Mouse (Mus musculus) 3134 (cell line): ENCODE data around the gene Sytl2.

ENCODE experiments used
- DNase-seq: peaks from one replicate; pipeline ENCODE4 v3.0.0-alpha.2; 2011; ENCODE audit warnings: low spot score; ENCODE audit not compliant: insufficient read length; ENCODE audit errors: extremely low read depth

Sytl2 gene

DNA sequence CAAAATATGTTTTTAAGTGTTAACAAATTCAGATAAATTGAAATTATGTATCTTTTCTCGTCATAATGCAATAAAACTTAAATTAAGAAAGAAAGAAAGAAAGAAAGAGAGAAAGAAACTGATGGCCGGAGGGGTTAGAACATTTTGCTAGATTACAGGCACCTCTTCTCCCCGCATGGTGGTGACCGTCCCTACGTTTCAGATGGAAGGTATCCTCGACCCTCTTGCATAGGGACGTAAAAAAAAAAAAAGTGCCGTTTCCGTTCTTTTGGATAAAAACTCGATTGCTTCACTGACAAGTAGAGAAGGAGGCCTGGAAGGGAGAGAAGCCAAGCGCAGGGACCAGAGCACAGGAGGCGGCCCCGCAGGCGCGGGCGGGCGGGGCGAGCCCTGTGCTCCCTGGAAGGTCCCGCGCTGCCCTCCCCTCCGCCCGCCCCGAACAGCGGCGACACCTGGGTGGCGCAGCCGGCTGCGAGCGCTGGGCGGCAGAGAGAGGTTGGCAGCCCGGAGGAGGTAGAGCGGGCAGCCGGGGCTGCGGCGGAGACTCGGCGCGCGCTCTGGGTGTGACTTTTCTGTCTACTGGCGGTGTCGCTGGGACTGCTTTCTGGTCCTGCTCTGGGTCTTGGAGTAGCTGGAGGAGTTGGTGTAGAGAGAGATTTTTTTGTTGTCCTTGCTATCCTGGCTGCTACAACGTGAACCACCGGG, at the start of gene Sytl2:
Sytl2 (plus strand) TSS at position 311 of the 705 bp plus-strand sequence.
- peak; percentile 84 for DNase-seq

DNA sequence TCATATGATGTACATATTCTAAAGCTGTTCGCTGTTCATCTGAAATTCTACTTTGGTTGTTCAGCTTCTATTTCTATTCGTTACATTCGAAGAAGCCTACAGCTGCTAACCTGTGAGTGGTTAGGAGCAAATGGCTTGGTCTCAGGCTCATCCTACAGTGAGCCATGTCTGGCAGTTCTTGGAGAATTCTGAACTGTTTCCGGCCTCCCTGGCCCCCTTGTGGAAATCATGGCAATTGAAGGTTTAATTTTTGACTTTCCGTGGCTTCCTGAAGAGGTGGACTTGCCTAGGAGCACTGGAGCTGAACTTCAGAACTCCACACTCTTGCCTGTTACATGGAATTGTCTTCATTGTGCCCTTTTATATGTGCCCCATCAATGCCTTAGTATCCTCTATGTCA, 49.1 kb upstream of the Sytl2 start:
- DNase-seq: no peak

DNA sequence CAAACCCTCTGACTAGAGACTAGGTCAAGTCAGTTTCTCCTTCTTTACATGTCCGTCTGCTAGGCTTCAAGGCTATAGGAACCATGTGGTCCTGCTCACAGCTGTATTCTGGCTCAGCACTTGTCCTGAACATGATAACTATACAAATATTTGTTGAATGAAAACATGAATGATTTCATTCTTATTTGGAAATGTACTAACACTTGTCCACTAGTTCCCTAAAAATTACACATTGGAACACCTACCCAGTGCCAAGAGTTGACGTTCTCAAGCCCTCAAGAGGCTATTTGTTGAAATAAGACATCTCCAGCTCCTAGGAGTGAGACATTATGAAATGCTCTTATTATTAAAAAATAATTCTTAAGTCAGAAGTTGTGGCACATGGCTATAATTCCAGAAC, 43.4 kb upstream of the Sytl2 start:
- DNase-seq: no peak

DNA sequence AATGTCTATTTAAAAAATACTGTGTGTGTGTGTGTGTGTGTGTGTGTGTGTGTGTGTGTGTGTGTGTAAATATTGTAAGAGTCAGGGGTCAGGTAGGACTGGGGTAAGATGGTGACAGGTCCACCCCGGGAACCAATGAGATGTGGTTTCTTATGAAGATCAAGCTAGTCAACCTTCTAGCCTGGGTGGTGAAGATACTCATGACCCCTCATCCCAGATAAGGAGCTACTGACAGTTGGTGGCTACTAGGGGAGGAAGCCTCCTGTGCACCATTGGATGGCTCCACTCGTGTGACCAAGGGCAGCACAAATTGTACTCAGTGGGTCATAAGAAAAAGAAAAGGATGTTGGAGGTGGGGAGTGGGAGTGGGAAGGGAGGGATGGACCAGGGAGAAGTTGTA, 42.2 kb upstream of the Sytl2 start:
- DNase-seq: no peak

DNA sequence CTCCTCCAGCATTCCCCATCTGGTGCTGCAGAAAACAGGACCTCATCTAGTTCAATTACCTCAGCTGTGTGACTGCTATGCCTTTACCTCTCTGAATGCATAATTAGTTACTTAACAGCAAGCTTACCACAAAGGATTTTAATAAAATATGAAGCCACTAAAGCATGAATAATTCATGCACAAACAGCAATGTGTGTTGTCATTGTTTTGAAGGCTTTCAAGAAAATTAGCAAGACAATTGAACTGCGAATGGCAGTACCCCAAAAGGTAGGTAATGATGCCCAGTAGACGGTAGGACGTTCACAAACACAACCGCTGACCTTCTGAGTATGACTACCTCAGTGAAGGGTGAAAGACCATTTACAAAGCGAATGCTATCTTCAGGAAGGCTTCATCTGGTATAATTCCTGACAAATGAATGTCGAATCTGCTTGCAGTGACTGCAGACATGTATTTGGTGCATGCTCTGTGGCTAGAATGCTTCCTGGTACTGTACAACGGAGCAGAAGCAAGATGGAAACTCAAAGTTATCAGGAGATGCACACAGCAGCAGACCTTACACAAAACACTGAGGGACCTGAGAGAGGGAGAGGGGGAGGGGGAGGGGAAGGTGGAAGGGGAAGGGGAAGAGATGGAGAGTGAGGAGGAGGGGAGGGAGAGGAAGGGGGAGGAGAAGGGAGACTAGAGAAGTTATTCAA, 40.0 kb upstream of the Sytl2 start:
- no peak for DNase-seq

DNA sequence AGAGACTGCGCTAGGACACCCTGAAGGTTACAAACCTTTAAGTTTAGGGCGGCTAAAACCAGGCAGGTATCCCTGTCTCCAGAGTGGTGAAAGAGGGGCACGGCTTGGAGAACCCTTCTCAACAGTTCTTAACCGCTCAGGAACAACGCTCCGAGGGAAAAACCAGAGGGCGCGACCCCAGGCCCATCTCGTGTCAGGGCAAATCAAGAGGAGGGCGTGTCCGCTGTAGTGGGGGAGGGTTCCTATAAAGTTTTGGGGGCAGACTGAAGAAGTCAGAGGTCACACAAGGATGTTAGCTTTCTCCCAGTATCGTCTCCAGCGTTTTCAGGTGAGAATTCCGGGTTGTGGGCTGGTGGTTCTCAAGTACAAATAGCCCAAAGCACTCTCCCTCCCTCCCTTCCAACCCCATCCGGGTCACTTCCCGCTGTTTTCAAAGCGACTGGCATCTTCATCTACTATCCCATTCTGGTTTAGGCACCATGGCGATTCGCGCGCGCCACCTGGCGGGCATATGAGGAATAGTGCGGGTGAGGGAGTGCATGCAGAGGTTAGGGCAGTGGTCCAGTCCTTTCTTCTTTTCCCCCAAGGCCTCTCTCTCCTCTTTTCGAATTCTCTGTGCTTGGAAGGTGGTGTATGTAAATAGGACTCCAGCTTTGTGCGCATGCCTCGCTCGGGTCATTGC, 36.6 kb upstream of the Sytl2 start, which contains the start of gene Ccdc83:
Ccdc83 (minus strand) TSS at position 489 of the 682 bp plus-strand sequence.
- DNase-seq: peak; percentile 40

DNA sequence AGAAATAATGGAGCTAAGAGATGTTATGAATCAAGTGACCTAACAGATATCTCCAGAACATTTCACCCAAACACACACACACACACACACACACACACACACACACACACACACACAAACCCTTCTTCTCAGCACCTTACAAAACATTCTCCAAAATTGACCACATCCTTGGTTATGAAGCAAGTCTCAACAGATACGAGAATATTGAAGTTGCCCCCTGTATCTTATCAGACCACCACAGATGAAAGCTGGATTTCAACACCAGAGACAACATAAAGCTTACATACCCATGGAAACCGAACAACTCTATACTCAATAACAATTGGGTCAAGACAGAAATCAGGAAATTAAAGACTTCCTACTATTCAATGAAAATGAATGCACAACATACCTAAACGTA, 31.9 kb upstream of the Sytl2 start:
- no peak for DNase-seq

DNA sequence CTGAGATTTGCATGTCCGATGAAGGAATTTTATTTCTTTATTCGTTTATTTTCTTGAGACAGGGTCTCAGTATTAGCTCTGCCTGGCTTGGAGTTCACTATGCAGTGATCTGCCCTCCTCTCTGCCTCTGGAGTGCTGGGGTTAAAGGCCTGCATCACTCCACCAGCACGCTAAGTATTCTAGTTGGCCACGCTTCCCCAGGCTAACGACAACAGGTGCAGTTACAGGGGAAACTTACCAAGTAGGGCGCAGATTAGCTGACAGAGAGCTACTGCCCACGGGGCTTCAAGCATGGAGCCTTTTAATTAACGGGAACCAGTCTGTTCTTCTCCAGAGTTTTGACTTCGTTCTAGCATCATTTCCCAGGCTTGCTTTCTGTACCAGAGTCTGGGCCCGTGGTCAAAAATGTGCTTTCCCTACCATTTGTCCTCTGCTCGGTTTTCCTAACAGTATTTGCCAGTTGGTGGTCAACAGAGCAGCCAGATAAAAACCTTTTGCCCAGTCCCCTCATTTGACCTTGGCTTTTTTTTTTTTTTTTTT, 27.4 kb upstream of the Sytl2 start:
- no peak for DNase-seq

DNA sequence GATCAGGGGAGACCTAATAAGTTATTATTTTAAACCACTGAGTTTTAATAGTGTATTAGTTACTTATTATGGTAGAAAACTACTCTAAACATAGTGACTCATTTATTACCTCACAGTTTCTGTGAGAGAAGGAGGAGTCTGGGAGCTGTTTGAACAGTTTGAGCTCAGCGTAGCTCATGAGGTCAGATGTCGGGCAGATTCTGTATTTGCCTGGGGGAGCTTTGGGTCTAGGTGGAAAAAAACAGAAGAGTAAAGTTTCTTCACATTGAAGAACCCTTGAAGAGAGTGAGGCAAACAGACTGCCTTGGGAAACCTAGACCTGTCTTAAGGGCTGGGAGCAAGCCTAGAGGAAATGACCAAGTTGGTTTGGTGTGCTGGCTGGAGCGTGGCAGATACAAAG, 24.8 kb upstream of the Sytl2 start:
- no peak for DNase-seq

DNA sequence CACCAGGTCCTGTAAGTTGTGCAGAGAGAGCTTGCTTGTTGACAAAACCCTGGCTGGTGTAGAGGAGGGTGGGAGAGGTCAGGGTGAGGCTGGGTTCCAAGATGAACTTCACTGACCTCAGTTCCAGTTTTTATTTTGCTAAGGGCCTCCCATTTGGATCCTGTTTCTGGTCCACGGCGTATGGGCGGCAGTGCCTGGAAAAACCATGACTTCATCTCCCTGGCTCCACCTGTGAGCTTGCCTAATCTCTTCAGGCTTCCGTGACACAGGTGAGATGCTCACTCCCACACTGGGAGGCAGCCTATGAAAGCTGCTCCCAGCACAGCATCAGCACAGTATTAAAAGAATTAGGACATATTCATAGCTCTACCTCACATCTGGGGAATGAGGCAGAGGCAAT, 24.3 kb upstream of the Sytl2 start:
- no peak for DNase-seq

DNA sequence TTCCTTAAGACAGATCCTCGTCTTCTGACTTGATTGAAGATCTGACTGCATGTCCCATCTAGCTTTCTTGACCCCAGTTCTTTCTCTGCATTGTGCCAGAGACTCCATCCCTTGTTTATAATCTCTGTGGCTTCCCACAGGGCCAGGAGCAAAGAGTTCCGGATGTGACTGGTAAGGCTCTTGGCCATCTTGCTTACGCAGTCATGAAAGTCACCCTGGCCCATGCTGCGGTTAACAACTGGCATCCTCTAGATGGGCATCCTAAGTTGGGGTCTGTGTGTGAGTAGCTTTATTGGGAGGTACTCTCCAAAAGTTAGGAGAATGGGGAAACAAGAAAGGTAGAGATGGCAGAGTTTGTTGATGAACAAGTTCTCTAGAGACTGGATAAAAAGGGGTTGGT, 22.9 kb upstream of the Sytl2 start:
- no peak for DNase-seq

DNA sequence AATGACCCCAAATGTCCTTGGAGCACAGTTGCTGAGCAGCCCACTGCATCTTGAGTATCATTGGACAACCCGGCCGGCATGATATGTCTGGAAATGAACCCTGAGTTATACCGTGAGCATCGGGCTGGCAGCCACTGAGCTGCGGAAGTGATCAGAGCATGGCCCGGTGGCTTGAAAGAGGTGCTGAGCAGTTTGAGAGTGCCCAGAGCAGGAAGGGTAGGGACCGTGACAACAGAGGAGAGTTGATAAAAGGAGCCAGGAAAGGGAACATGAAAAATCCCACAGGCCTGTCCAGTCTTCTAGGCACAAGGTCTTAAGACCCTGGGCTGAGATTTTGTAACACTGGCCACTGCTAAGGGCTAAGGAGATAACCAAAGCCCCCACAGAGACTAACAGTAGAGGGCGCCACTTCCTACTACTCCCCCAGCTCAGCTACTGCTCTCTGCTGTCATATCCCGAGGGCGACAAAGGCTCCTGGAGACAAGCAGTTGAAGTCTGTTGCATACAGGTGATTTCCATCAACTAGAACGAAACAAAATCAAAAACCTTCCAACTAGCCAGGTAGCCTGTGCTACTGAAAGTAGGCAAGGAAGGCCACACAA, 21.7 kb upstream of the Sytl2 start:
- no peak for DNase-seq

DNA sequence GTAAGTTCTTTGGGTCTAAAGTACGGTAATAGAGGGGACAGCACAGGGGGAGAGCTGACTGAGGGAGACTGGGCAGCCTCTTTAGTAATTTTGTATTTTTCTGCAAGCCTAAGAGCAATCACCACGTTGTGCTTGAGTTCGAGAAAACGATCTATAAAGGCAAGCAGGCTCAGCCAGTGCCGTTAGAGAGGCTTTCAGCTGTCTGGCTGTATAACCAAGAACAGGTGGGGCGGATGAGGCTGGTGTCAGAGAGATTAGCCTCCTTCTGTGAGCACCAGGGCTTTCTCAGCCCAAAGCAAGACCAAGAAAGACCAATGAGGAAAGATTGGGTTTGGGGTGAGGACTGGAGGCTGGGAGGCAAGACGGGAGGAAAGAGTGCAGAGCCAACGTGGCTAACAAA, 21.2 kb upstream of the Sytl2 start:
- no peak for DNase-seq

DNA sequence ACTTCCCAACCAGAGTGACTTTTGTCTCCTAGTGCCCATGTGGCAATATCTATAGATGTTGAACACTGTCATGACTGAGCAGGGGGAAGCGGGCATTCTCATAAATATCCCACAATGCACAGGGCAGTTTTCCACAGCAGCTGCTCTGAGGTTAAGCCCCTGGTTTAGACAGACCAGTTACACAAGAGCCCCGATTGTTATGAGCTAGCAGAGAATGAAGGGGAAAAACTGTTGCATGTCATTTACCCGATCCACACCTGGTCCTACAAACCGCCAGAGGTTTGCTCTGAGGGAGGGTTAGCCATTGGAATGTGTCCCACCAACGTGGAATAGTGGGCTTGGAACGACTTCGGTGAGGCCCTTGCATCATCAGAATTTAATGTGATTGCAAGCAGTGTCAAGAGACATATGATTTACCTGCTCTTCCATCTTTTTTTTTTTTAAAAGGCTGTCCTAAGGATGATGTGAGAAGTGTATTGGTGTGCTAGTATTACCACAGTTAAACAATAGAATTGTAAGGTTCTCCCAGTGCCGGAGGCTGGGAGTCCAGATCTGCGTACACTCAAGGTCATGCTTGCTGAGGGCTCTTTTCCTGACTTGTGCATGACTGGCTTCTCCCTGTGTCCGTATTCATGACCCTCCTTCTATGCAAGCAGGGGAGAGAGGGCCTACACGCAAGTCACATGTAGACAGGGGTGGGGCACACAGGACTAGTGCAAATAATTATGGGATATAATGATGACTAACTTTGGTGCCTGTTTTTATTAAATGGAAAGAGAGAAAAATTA, 20.1 kb upstream of the Sytl2 start:
- no peak for DNase-seq

DNA sequence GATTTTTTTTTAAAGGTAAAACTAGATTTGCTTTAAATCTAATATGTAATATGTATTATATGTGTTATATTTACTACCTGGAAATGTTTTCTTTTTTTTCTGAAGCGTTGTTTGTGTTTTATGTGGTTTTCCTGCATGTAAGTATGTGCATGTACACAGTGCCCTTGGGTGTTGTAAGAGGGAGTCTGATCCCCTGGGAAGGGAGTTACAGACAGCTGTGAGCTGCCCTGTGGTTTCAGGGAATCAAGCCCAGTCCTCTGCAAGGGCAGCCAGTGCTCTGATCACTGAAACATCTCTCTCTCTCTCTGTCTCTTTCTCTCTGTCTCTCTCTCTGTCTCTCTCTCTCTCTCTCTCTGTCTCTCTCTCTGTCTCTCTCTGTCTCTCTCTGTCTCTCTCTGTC, 19.3 kb upstream of the Sytl2 start:
- DNase-seq: no peak

DNA sequence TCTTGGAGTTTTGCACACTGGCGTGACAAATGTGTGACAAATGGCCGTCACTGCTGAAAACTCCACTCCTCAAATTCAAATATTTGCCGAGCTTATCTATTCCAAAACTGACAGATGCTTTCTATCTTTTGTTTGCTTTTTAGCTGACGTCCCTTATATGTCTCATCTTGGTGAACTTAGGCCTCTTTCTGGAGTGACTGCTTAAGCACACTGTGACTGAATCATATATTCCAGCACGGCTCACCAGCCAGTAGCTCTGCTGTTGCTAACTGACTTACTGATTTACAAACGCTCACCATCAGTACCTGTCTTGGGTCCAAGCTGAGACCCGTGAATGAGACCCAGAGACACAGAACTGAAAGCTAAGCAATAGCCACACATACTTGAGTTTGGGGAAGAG, 17.3 kb upstream of the Sytl2 start:
- DNase-seq: no peak

DNA sequence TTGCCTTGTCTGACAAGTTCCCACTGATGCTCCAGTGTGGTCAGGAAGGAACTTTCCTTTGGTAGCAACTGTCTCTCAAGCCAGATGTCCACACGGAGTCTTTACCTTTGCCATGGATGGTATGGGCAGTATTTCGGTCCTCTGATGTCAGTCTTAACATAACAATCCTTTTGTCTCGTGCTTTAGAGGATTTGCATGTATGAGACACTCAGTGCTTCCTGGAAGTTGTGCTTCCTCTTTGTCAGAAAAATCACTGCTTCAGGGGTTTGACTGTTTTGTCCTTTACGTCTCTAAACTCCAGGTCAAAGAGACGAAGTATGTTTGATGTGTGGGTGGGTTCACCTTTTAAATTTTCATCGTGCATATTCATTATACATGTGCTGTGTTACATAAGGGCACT, 10.2 kb upstream of the Sytl2 start:
- DNase-seq: no peak

DNA sequence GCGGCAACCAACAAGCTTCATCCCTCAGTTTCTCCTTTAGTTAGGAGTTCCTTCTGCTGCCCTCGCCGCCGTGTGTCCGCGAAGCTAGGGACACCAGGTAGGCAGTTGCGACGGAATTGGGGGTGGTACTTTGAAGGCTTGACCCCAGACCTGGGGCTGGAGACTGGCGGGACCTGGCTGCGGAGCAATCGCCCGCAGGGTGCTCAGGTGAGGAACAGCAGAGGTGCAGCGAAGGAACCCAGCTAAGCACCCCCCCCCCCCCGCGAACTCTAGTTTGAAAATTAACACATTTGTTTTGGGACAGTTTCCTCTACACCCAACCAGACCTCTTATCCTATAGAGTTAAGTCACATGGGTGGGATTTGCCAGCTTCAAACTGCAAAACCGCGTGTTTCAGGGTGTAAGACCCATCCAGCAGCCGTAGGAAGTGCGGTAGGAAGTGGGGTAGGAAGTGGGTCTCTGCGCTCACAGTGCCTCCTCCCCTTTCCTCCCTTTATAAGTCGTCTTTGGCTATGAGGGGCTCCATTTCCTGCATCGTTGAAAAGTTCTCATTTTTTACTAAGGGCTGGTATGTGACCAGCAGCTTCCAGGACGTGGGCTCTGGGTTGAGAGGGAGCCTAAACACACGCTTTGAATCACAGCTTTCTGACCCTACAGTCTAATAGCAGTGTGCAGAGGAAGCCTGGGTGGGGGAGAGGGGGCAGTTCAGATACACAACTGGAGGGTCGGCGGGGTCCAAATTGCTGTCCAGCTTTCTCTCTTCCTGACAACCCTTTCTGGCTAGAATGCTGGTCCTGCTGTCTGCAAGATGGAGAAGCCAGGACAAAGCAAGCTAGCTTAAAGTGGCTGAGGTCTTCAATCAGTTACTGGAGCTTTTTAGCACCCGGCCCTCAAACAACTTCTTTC, 848 bp downstream of the Sytl2 start:
- DNase-seq: no peak

DNA sequence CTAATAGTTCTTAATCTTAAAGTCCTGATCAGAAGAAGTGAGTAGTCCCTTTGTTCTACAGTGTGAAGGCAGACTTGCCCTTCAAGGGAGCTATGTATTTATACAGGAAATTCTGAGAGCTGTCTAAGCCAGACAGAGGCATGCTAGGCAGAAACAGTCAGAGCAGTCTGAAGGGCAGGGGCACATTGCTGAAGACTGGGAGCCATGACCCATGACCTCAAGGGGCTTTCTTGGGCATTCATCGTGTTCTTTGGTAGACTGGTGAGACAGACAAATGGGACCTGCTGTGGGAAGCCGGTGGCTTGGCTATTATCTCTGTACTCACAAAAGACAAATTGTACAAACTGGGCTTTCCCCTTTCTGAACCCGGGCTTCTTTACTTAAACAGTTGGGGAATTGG, 4.0 kb downstream of the Sytl2 start:
- no peak for DNase-seq
